Mouse (Mus musculus) Patski (cell line): Measurements from ENCODE around the gene Lmo7. TPM values are rescaled to one million over a fixed set of nuclear protein-coding genes. Genes with fewer than 3 reads are reported as not detected.

Experiments
- ATAC-seq: fragments of 100-300 bp; one replicate; pipeline ENCODE4 v1.8.0; 2021
- CTCF ChIA-PET: fragments of 350-600 bp; sonication (Branson Sonifier 250); formaldehyde crosslinking; loops from one replicate; lab custom pipeline; 2022; ENCODE audit warnings: inconsistent platforms; lab: Charles Lee
- POLR2A ChIA-PET: fragments of 350-600 bp; sonication (Branson Sonifier 250); formaldehyde crosslinking; loops from one replicate; lab custom pipeline; 2022; ENCODE audit warnings: antibody characterized with exemption, inconsistent platforms; lab: Charles Lee
- DNase-seq: peaks from one replicate; pipeline ENCODE4 v3.0.0-alpha.2; 2011; ENCODE audit warnings: low read depth, low spot score
- H3K27me3 ChIP-seq: fragments of 371-371 bp; one replicate; pipeline ENCODE4 v1.5.1; 2021
- CTCF ChIP-seq: fragments of 100-300 bp; IDR thresholded peaks from one replicate; pipeline ENCODE4 v1.5.1; 2021
- in situ Hi-C: fragments of 300-500 bp; cut with MboI; formaldehyde crosslinking; loops from 3 replicates; pipeline ENCODE4 v1.11.1; 2018; ENCODE audit warnings: low pct_unique_long_range_greater_than_20kb, mixed read lengths
- polyA plus RNA-seq: library from polyadenylated mRNA; unstranded; gene quantifications from one replicate; pipeline ENCODE4 v1.2.3, GENCODE M21; 2021

The Lmo7 gene
- polyA plus RNA-seq, 1 experiment from 2014 or later = 60.7 TPM

DNA sequence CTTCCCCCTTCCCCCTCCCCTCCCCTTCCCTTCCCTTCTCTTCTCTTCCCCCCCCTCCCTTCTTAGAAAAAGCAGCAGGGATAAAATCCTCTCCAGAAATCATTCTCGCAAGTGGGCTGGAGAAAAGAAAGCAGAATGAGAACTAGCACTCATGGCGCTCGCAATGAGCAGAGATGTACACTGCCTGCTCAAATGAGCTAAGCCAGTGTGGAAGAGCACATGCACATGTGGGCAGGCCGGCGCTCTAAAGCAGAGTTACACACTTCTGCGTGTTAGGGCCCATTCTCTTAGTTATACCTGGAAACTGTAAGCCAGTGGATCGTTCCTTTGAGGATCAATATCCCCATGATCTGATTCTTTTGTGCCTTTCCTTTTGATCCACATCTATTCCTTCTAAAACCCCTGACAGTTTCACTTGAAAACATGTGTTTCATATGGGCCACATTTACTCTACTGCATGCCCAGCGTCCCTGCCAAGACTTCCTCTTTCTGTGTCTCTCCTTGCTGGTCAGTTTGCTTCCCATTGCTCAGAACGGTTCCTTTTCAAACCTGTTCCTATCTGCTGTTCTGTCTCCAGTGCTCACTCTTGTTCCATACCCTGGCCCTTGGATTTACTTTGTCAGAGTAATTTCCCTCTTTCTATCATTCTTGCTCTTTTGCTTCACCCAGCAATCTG is 224.2 kb downstream of the Lmo7 start:
- in situ Hi-C loops = no loop called here
- CTCF ChIA-PET = no interaction called here
- H3K27me3 ChIP-seq = no peaks in the 10 kb centered on the region
- no peak for ATAC-seq
- POLR2A ChIA-PET = no interaction called here
- no peak for TF ChIP-seq CTCF
- no peak for DNase-seq

DNA sequence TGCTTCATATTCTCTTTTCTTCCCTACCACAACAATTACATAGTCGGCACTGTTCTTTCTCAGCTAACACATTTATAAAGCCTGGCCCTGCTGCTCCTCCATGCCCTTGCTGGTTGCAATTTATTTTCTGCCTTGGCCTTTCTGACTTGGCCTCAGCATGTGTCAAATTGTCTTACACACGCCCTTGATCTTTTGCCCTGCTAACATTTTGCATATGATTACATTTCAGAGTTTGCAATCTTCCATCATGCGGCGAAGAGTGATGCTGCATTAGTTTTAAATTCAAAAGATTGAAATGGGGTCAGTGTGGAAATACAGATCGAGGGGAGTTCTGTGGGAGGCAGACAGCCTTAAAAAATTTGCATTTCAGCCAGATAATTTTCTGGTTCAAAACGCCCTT is 234.6 kb downstream of the Lmo7 start:
- TF ChIP-seq CTCF = no peak
- POLR2A ChIA-PET = no interaction called here
- ATAC-seq = no peak
- CTCF ChIA-PET = interaction anchor here (1.5 kb wide), 1 partner anchor 8 kb away, joined by 4 read pairs; no protein-coding TSS in a partner anchor
- H3K27me3 ChIP-seq = no peaks in the 10 kb centered on the region
- DNase-seq = no peak
- in situ Hi-C loops = no loop called here

DNA sequence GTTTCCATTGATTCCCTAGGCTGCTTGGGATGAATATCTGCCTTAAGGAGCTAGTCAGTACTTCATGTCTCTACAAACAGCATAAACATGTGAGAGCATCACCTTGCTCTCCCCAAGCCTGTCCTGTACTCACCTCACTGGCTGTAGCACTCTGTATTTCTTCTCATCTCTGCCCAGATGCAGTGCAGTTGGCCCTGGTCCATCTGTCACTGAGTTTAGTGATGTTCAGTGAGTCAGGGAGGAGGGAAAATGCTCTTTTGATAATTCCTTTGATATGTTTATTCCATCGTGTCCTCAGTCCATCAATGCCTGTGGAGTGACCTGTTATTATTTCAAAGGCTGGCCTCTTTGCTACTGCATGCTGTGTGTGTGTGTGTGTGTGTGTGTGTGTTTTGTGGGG is 235.2 kb downstream of the Lmo7 start:
- DNase-seq = no peak
- no peak for TF ChIP-seq CTCF

DNA sequence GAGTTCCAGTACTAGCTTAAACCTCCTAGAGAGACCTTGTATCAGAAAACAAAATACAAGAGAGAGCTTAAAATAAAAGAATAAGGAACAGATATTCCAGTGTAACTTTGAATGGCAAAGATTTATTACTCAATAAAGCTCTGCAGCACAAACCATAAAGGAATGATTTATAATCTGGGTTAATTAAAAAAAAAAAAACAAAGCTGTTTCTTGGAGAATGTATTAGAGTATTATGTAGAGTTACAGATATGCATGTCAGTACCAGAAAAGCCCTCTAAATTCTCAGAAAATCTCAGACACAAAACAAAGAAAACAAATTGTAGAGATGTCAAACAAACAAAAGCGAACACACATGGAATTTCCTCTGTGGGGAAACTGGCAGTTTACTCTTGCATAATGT is 243.0 kb downstream of the Lmo7 start:
- POLR2A ChIA-PET = no interaction called here
- no peak for TF ChIP-seq CTCF
- H3K27me3 ChIP-seq = no peaks in the 10 kb centered on the region
- no peak for DNase-seq
- in situ Hi-C loops = no loop called here
- CTCF ChIA-PET = interaction anchor here (1.3 to 1.5 kb wide), 2 partner anchors 17 to 21 kb away, joined by 4 read pairs; no protein-coding TSS in a partner anchor
- ATAC-seq = no peak

More for the DNA sequence above, 235.2 kb downstream of the Lmo7 start:
- POLR2A ChIA-PET = interaction anchor here (0.6 kb wide), 1 partner anchor 1039 kb away, joined by 3 read pairs; no protein-coding TSS in a partner anchor
- in situ Hi-C loops = no loop called here
- no peaks in the 10 kb centered on the region for H3K27me3 ChIP-seq
- CTCF ChIA-PET = interaction anchor here (1.5 kb wide), 1 partner anchor 9 kb away, joined by 4 read pairs; no protein-coding TSS in a partner anchor
- ATAC-seq = no peak

DNA sequence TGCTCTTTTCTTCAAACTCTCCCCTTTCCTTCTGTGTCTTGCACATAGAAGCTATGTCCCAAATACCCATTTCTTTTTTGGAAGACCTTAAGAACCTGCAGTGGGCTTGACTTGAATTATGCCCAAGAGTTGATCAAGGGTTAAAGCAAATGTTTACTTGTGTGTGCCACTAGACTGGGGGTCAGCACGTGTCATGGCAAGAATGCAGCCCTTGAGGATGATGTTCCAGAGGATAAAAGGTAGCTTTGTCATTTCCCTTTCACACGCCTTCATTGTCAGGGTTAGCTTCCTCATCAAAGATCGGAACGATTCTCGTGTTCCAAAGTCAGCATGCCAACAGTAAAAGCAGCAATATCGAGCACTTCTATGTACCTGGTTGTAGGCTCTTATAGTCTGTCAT is 243.4 kb downstream of the Lmo7 start:
- TF ChIP-seq CTCF = no peak
- no peak for ATAC-seq
- H3K27me3 ChIP-seq = no peaks in the 10 kb centered on the region
- ChIA-PET POLR2A (no interaction called here), CTCF (interaction anchor here (1.3 to 1.5 kb wide), 2 partner anchors 18 to 21 kb away, joined by 4 read pairs; no protein-coding TSS in a partner anchor)
- in situ Hi-C loops = no loop called here
- no peak for DNase-seq

DNA sequence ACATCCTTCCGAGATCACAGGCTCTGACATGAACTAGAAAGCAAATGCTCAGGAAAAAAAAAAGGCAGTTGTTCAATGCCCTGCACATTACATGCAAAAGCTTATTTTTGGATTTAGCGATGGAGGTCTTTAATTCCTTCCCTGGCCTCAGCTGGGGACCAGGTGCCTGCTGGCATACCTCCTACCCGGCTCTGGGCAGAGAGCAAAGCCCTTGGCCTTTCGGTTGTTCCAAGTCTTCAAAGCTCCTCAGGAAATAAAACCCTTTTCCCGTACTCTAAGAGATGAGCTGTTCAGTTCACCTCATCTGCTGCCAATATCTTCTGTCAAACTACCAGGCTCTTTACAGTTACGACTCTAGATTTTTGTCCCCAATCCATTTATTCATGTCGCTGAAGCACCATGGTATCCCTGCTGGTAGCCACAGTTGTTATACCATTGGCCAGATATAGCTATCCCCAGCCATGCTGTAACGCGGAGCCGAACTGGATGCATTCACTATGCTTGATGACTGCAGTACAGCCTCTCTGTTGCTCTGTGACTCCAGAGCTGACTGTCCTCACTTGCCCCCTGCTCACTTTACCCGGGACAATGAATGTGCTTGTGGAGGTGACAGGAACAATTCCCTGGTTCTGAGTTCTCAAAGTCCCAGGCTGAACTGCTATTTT is 246.4 kb downstream of the Lmo7 start:
- TF ChIP-seq CTCF = no peak
- in situ Hi-C loops = no loop called here
- CTCF ChIA-PET = interaction anchor here (1.3 kb wide), 1 partner anchor 8 kb away, joined by 3 read pairs; no protein-coding TSS in a partner anchor
- DNase-seq (no peak), ATAC-seq (no peak)
- POLR2A ChIA-PET = no interaction called here
- no peaks in the 10 kb centered on the region for H3K27me3 ChIP-seq

Other genes starting within 250 kb of the Lmo7 start
- gene Tbc1d4, start 120.8 kb upstream of the Lmo7 start, polyA plus RNA-seq = 11.8 TPM
- gene Commd6, start 89.3 kb upstream of the Lmo7 start, polyA plus RNA-seq = 60.6 TPM
- 53.0 TPM for gene Uchl3, start 76.0 kb upstream of the Lmo7 start, polyA plus RNA-seq
- gene Gm9922, start 143 bp upstream of the Lmo7 start, polyA plus RNA-seq = 3.2 TPM